Mouse (Mus musculus): Measurements from ENCODE around the gene Bpifa5. TPM values are rescaled to one million over a fixed set of nuclear protein-coding genes. Genes with fewer than 3 reads are reported as not detected.

Bpifa5 gene
- polyA plus RNA-seq, 1 experiment from 2014 or later = not detected

DNA sequence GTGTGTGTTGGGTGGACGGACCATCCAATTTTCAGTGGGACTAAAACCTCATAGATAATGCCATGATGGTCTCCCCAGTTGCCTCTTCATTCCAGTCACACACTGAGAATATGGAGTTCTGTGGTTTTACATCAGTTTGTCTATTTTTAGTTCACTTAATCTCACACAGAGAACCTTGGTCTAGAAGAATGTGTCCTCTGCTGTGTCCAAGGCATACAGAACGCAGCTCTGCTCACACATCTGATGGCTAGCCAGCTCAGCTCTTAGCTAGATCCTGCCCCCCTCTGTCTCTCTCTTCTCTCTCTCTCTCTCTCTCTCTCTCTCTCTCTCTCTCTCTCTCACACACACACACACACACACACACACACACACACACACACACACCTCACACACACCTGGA is 29.7 kb downstream of the Bpifa5 start:
- Histone ChIP-seq H3K9ac (ENCODE audit: low read length) (no peak overlapping the region), H3K4me1 (replicated peaks; ENCODE audit: control insufficient read depth, insufficient read depth, low read length) (no peaks in the 10 kb centered on the region), H3K27me3 (replicated peaks; ENCODE audit: control insufficient read depth, insufficient read depth, low read length) (no peaks in the 10 kb centered on the region), H3K27ac (ENCODE audit: low read depth) (no peak overlapping the region), H3K36me3 (ENCODE audit: control insufficient read depth, insufficient read depth, low read length) (no peaks in the 10 kb centered on the region), H3K9me3 (ENCODE audit: control insufficient read depth, low read length) (no peaks in the 10 kb centered on the region), H3K4me2 (ENCODE audit: low read length) (no peak overlapping the region), H3K4me3 (ENCODE audit: low read depth, low read length) (no peak overlapping the region)
- ATAC-seq (replicated peaks; ENCODE audit: low FRiP score, low TSS enrichment, low read depth) = no peak
- DNase-seq (ENCODE audit: low spot score) = no peak
- WGBS = 69% methylated on average over 2 of the region's 2 CpGs

DNA sequence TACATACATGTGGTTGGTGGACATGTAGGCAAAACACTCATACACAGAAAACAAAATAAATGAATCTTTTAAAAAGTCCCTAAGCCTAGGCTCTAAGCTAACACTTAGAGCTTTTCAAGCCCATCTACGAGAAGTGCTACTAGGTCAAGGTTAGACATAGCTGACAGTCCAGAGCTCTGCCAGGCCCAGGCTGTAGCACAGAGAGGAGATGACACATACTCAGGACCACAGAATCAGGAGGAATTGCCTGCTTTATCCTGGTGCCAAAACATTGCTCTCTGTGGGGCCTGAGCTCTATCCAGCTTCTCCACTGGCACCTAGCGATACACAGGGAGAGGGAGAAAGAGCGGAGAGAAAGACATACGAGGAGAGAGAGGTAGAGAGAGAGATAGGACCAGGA is 30.7 kb downstream of the Bpifa5 start:
- no peak for ATAC-seq (replicated peaks; ENCODE audit: low FRiP score, low TSS enrichment, low read depth)
- Histone ChIP-seq H3K4me2 (ENCODE audit: low read length) (no peak overlapping the region), H3K4me3 (ENCODE audit: low read depth, low read length) (no peak overlapping the region)

DNA sequence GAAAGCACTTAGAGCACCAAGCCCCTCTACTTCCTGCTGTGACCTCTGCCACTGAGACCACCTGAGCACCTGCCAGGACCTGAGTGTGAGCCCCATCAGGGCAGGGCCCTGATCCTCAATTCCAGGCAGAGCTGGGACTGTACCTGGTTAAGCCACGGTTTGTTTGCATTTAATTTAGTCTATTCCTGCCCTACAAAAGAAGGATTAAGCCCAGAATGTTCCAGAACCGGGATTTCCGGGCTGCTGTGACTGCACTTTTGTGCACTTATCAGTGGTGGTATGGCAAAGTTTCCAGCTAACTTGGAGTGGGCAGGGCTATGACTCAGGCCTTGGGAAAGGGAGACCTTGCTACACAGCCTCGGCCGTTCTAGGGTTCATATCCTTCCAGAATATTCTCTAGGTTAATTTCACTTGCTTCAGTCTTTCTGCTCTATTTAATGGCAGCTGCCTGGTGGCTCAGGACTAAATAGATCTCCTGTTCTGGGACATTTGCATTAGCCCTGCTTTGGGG is 31.6 kb downstream of the Bpifa5 start:
- no peaks in the 10 kb centered on the region for H3K4me1 ChIP-seq (replicated peaks; ENCODE audit: control insufficient read depth, insufficient read depth, low read length)
- H3K9ac ChIP-seq (ENCODE audit: low read length) = no peak overlapping the region
- ATAC-seq (replicated peaks; ENCODE audit: low FRiP score, low TSS enrichment, low read depth) (no peak), DNase-seq (ENCODE audit: low spot score) (no peak)
- H3K4me2 ChIP-seq (ENCODE audit: low read length) = no peak overlapping the region
- H3K27ac ChIP-seq (ENCODE audit: low read depth) = no peak overlapping the region
- H3K9me3 ChIP-seq (ENCODE audit: control insufficient read depth, low read length) = no peaks in the 10 kb centered on the region
- no peaks in the 10 kb centered on the region for H3K36me3 ChIP-seq (ENCODE audit: control insufficient read depth, insufficient read depth, low read length)
- H3K4me3 ChIP-seq (ENCODE audit: low read depth, low read length) = no peak overlapping the region
- no peaks in the 10 kb centered on the region for H3K27me3 ChIP-seq (replicated peaks; ENCODE audit: control insufficient read depth, insufficient read depth, low read length)
- WGBS = 76% methylated on average over 5 of the region's 5 CpGs

More for the DNA sequence above, 30.7 kb downstream of the Bpifa5 start:
- H3K4me1 ChIP-seq (replicated peaks; ENCODE audit: control insufficient read depth, insufficient read depth, low read length) = no peaks in the 10 kb centered on the region
- no peaks in the 10 kb centered on the region for H3K27me3 ChIP-seq (replicated peaks; ENCODE audit: control insufficient read depth, insufficient read depth, low read length)
- H3K27ac ChIP-seq (ENCODE audit: low read depth) = no peak overlapping the region
- H3K9me3 ChIP-seq (ENCODE audit: control insufficient read depth, low read length) = no peaks in the 10 kb centered on the region
- DNase-seq (ENCODE audit: low spot score) = no peak
- H3K36me3 ChIP-seq (ENCODE audit: control insufficient read depth, insufficient read depth, low read length) = no peaks in the 10 kb centered on the region
- WGBS = 82% methylated on average over 4 of the region's 4 CpGs
- no peak overlapping the region for H3K9ac ChIP-seq (ENCODE audit: low read length)

DNA sequence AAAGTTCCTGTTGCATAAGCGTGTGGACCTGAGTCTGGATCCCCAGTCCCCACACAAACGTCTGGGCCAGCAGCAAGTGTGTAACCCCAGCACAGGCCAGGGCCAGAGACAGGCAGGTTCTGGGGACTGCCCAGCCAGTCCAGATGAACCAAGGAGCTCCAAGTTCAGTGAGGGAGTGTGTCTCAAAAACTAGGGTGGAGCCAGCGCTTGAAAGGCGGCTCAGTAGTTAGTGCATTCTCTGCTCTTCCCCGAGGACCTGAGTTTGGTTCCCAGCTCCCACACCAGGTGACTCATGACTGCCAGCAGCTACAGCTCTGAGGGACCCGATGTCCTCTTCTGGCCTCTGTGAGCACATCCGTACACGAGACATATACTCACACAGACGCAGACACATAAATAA is 34.6 kb downstream of the Bpifa5 start:
- H3K4me2 ChIP-seq (ENCODE audit: low read length) = no peak overlapping the region
- ATAC-seq (replicated peaks; ENCODE audit: low FRiP score, low TSS enrichment, low read depth) = no peak
- WGBS = 86% methylated on average over 9 of the region's 9 CpGs
- H3K9me3 ChIP-seq (ENCODE audit: control insufficient read depth, low read length) = no peaks in the 10 kb centered on the region
- H3K27ac ChIP-seq (ENCODE audit: low read depth) = no peak overlapping the region
- H3K9ac ChIP-seq (ENCODE audit: low read length) = no peak overlapping the region
- no peak for DNase-seq (ENCODE audit: low spot score)
- no peak overlapping the region for H3K4me3 ChIP-seq (ENCODE audit: low read depth, low read length)
- no peaks in the 10 kb centered on the region for H3K27me3 ChIP-seq (replicated peaks; ENCODE audit: control insufficient read depth, insufficient read depth, low read length)
- no peaks in the 10 kb centered on the region for H3K4me1 ChIP-seq (replicated peaks; ENCODE audit: control insufficient read depth, insufficient read depth, low read length)
- no peaks in the 10 kb centered on the region for H3K36me3 ChIP-seq (ENCODE audit: control insufficient read depth, insufficient read depth, low read length)

DNA sequence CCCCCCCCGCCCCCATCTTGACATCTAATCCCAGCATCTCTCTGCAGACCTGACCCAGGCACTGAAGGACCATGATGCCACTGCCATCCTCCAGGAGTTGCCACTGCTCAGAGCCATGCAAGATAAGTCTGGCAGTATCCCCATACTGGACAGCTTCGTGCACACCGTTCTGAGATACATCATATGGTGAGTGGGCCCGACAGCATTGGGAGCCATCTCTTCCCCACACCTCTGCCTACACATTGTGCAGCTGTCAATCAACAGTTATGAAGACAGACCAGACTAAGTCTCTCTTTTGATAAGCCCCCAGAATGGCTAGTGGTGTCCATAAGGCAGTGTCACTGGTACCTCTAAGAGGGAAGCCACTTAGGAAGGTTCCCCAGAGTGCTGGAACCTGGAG is 42.2 kb downstream of the Bpifa5 start:
- ATAC-seq (replicated peaks; ENCODE audit: low FRiP score, low TSS enrichment, low read depth) = no peak
- Histone ChIP-seq H3K27me3 (replicated peaks; ENCODE audit: control insufficient read depth, insufficient read depth, low read length) (no peaks in the 10 kb centered on the region), H3K4me1 (replicated peaks; ENCODE audit: control insufficient read depth, insufficient read depth, low read length) (no peaks in the 10 kb centered on the region), H3K36me3 (ENCODE audit: control insufficient read depth, insufficient read depth, low read length) (no peaks in the 10 kb centered on the region), H3K9ac (ENCODE audit: low read length) (no peak overlapping the region), H3K9me3 (ENCODE audit: control insufficient read depth, low read length) (no peaks in the 10 kb centered on the region), H3K27ac (ENCODE audit: low read depth) (no peak overlapping the region), H3K4me2 (ENCODE audit: low read length) (no peak overlapping the region), H3K4me3 (ENCODE audit: low read depth, low read length) (no peak overlapping the region)
- 85% methylated on average over 4 of the region's 4 CpGs for WGBS
- DNase-seq (ENCODE audit: low spot score) = no peak

DNA sequence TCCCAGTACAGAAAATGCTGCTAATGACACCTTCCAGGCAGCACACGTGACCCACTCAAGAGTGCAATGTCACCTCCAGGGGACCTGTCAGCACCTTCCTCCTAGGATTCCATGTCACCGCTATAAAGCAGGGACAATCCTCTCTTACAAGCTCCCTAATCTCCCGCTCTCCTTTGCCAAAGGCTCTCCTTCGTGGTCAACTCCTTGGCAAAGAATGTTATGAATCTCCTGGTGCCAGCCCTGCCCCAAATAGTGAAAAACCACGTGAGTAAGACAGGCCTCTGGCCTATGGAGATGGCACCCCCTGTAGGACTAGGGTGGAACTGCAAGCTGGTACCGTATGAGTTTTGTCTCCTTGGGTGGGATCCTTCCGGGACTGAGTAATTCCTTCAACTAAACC is 44.5 kb downstream of the Bpifa5 start:
- H3K27me3 ChIP-seq (replicated peaks; ENCODE audit: control insufficient read depth, insufficient read depth, low read length) = no peaks in the 10 kb centered on the region
- no peaks in the 10 kb centered on the region for H3K9me3 ChIP-seq (ENCODE audit: control insufficient read depth, low read length)
- WGBS = 64% methylated on average over 7 of the region's 7 CpGs
- no peak overlapping the region for H3K27ac ChIP-seq (ENCODE audit: low read depth)
- ATAC-seq (replicated peaks; ENCODE audit: low FRiP score, low TSS enrichment, low read depth) (no peak), DNase-seq (ENCODE audit: low spot score) (peak; percentile 53)
- H3K9ac ChIP-seq (ENCODE audit: low read length) = no peak overlapping the region
- no peaks in the 10 kb centered on the region for H3K36me3 ChIP-seq (ENCODE audit: control insufficient read depth, insufficient read depth, low read length)
- H3K4me1 ChIP-seq (replicated peaks; ENCODE audit: control insufficient read depth, insufficient read depth, low read length) = no peaks in the 10 kb centered on the region
- H3K4me3 ChIP-seq (ENCODE audit: low read depth, low read length) = no peak overlapping the region
- no peak overlapping the region for H3K4me2 ChIP-seq (ENCODE audit: low read length)

DNA sequence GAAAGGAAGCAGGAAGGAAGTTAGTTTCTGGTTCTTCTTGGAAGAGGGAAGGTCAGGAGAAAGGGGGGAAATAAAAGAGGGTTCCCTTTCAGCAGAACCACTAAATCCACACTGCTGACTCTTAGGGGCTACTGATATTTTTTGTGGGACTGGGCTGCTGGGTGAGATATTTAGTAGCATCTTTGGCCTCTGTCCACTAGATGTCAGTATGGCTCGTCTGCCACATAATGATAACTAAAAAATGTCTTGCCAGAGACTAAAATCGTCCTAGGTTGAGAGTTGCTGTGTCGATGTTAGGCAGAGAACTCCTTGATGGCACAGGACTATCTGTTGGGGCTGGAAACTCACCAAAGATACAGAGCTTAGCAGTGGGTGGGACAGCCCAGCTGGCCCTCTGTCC is 46.7 kb downstream of the Bpifa5 start:
- Histone ChIP-seq H3K27me3 (replicated peaks; ENCODE audit: control insufficient read depth, insufficient read depth, low read length) (no peaks in the 10 kb centered on the region), H3K4me1 (replicated peaks; ENCODE audit: control insufficient read depth, insufficient read depth, low read length) (no peaks in the 10 kb centered on the region), H3K27ac (ENCODE audit: low read depth) (no peak overlapping the region), H3K36me3 (ENCODE audit: control insufficient read depth, insufficient read depth, low read length) (no peaks in the 10 kb centered on the region), H3K9me3 (ENCODE audit: control insufficient read depth, low read length) (no peaks in the 10 kb centered on the region), H3K9ac (ENCODE audit: low read length) (no peak overlapping the region), H3K4me2 (ENCODE audit: low read length) (no peak overlapping the region), H3K4me3 (ENCODE audit: low read depth, low read length) (no peak overlapping the region)
- no peak for ATAC-seq (replicated peaks; ENCODE audit: low FRiP score, low TSS enrichment, low read depth)
- WGBS = 11% methylated on average over 3 of the region's 3 CpGs
- no peak for DNase-seq (ENCODE audit: low spot score)

DNA sequence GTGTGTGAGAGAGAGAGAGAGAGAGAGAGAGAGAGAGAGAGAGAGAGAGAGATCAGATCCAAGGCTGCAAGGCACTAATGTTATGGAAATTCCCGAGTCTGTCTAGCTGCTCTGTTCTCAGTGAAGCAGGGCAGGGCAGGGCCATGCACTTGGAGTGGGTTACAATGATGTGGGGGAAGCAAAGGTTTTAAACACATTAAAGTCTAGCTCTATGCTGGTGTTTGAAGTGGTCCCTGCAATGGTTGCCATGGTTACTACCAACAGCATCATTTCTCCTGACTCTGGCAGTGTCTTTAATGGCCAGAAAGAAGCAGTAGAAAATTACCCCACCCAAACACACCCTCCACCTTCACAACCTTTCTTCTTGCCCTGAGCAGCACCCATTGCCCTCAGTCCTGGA is 48.7 kb downstream of the Bpifa5 start:
- Histone ChIP-seq H3K36me3 (ENCODE audit: control insufficient read depth, insufficient read depth, low read length) (no peaks in the 10 kb centered on the region), H3K27me3 (replicated peaks; ENCODE audit: control insufficient read depth, insufficient read depth, low read length) (no peaks in the 10 kb centered on the region), H3K4me3 (ENCODE audit: low read depth, low read length) (no peak overlapping the region), H3K9ac (ENCODE audit: low read length) (no peak overlapping the region), H3K9me3 (ENCODE audit: control insufficient read depth, low read length) (no peaks in the 10 kb centered on the region), H3K4me1 (replicated peaks; ENCODE audit: control insufficient read depth, insufficient read depth, low read length) (no peaks in the 10 kb centered on the region), H3K4me2 (ENCODE audit: low read length) (no peak overlapping the region), H3K27ac (ENCODE audit: low read depth) (no peak overlapping the region)
- no peak for ATAC-seq (replicated peaks; ENCODE audit: low FRiP score, low TSS enrichment, low read depth)
- WGBS = 55% methylated on average over 1 of the region's 1 CpGs
- DNase-seq (ENCODE audit: low spot score) = no peak

DNA sequence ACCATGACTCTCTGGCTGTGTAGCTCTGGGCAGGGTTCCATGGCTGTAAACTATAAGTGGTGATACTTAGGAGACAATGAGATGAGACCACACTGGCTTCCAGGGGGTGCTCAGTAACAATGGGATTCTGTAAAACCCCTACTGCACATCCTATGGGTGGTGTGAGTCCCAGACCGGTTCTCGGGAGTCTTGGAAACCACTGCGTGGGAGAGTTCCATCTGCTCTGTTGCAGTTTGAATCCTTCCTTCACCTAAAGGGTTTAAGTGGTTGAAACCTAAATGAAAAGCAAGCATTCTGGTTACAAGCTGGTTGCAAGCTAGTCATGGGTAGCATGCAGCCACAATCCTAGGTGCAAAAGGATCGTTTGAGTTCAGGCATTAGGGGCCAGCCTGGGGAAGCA is 49.5 kb downstream of the Bpifa5 start:
- no peaks in the 10 kb centered on the region for H3K27me3 ChIP-seq (replicated peaks; ENCODE audit: control insufficient read depth, insufficient read depth, low read length)
- no peak overlapping the region for H3K4me2 ChIP-seq (ENCODE audit: low read length)
- no peak overlapping the region for H3K4me3 ChIP-seq (ENCODE audit: low read depth, low read length)
- no peak for DNase-seq (ENCODE audit: low spot score)
- H3K27ac ChIP-seq (ENCODE audit: low read depth) = no peak overlapping the region
- no peaks in the 10 kb centered on the region for H3K4me1 ChIP-seq (replicated peaks; ENCODE audit: control insufficient read depth, insufficient read depth, low read length)
- no peak overlapping the region for H3K9ac ChIP-seq (ENCODE audit: low read length)
- no peak for ATAC-seq (replicated peaks; ENCODE audit: low FRiP score, low TSS enrichment, low read depth)
- 89% methylated on average over 4 of the region's 4 CpGs for WGBS
- no peaks in the 10 kb centered on the region for H3K36me3 ChIP-seq (ENCODE audit: control insufficient read depth, insufficient read depth, low read length)
- H3K9me3 ChIP-seq (ENCODE audit: control insufficient read depth, low read length) = no peaks in the 10 kb centered on the region
